Mouse (Mus musculus) CD4-positive, CD25-positive, alpha-beta regulatory T cell, adult 4 months (primary cell): Measurements from ENCODE around the gene Scrn3. TPM values are rescaled to one million over a fixed set of nuclear protein-coding genes. Genes with fewer than 3 reads are reported as not detected.

Source experiments
- ATAC-seq: one replicate; pipeline ENCODE4 v1.8.0; 2017
- polyA plus RNA-seq, 2 experiments: library from polyadenylated mRNA; unstranded; fragments of 100-300 nt; shearing (Covaris generic); gene quantifications; one replicate each; pipeline ENCODE4 v1.2.1; 2017

The Scrn3 gene
- polyA plus RNA-seq, 2 experiments from 2014 or later: 11.4 to 11.5 TPM

GRCm38 (mm10) chr2:73275261-73276040 lies 37.0 kb upstream of the Scrn3 start:
- no peak for ATAC-seq

- no peak for ATAC-seq
Observed at GRCm38 (mm10) chr2:73276141-73276571, 36.2 kb upstream of the Scrn3 start.

- ATAC-seq: no peak
Observed at GRCm38 (mm10) chr2:73277021-73277708, 35.2 kb upstream of the Scrn3 start.

DNA sequence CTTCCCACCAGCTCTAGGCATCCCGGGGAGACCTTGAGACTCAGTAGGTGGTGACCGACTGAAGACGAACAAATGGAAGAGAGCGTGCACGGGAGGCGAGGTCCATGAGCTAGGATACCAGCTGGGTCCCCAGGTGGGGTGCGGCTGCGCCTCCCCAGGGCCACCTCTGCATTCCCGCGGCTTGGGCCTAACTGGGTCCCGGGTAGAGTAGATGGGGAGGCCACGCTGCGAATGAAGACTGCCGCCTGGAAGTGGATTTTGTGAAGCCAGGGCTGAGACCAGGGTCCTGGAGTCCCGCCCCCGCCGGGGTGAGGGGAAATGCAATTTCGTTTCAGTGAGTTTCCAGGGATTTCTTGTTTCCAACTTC lies 34.7 kb upstream of the Scrn3 start:
- ATAC-seq: no peak

DNA sequence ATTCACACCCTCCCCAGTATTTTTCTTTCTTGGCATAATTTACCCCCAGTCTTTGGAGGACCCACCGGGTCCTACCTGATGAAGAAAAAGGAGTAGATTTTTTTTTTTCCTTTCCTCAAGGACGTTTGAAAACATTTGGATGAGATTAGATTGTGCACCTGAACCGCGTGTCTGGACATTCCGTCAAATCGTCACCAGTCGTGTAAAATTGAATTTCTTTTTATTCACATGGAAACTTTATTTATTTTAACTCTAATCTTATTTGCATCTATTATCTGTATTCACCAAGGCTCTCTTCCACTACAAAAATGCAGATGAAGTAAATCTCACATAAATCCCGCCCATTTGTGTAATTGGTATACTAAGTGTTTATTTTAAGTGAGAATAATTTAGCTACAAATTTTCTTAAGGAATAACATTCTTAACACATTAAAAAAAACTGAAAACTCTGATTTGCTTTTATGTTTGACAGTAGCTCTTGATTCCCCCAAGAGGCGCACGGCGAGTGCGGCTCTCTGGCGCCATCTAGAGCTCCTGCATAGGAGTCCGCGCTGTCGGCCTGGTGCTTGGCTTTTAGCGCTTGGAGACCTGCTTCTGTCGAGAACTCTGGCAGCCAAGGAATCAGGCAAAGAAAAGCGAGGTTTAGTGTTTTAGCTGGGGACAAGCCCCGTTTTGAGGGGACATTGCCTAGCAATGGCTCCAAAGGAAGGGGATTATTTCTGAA lies 34.1 kb upstream of the Scrn3 start:
- ATAC-seq: peak; percentile 74

GRCm38 (mm10) chr2:73278869-73279268 lies 33.5 kb upstream of the Scrn3 start:
- ATAC-seq: peak; percentile 6

GRCm38 (mm10) chr2:73279271-73280038 lies 32.9 kb upstream of the Scrn3 start:
- no peak for ATAC-seq

DNA sequence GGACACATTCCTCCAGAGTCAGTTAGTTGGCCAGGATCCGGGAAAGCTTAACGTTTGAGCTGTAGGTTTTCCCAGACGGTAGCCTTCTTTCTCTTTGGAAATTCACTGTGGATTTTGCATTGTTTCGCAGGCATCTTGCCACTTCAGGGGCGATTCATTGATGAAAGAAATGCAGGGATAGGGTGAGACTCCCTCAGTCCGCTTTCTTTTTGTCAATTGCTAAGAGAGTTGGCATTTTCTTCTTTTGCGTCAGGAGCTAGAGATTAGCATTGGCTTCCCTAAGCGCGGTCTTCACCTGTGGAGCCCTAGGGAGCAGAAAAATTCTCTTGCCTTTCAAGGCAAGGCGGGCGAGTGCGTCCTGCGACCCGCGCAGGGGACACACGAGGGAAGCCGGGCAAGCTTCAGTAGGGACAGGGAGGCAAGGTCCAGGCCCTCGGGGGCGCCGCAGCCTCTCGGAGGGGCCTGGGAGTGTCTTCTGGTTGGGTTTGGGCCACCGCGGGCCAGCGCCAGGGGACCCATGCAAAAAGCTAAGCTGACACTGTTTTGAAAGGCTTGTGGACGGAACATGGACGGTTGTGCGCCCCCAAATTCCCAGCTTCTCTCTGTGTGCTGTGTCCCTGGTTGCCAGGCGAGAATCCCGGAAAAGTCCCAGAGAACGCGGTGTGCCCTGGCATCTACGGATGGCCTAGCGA lies 31.9 kb upstream of the Scrn3 start:
- no peak for ATAC-seq

DNA sequence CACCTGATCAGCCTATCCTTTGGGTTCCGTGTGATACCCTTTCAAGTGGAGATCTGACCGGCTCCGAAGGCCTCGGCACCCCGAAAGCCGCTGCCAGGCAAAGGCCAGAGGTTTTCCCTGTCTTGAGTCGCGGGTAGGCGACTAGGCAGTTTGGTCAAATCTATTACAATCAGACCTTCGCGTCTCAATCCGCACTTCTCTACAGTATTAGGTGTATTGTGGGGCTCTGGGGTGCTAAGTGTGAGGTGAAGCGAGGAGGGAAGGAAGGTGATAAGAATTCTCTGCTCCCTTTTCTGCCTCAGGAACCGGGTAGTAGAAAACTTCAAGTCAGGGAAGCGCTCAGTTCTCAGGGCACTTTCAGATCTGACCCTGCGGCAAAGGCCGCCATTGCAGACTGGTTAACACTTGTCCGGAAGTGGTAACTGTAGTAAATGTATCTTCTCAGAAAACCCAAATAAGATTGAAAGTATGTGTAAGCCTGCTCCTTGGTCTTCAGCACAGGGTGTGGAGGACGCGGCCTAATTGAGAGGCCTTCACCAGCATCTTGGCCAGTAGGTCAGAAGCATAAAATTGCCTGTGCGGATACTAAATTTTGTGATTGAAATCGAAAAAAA lies 31.2 kb upstream of the Scrn3 start:
- peak; percentile 31 for ATAC-seq

DNA sequence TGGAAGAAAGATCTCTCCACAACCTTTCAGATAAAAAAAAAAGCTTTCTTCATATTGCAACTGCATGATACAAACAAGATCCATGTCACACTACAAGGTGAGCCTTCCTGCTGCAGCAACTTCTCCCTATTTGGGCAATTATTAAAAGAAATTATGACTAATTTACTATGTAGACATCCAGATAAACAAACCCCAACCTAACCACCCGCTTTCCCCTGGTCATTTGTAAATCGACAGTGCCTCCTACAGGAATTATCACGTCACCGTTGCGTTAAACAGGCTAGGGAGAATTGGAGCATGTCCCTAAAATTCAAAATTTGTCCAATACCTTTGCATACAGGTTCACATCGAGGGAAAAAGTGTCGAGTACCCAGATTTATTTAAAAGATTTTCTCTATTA lies 30.7 kb upstream of the Scrn3 start:
- no peak for ATAC-seq

- peak; percentile 48 for ATAC-seq
Observed at GRCm38 (mm10) chr2:73285630-73286029, 26.8 kb upstream of the Scrn3 start.

- ATAC-seq: no peak
Observed at GRCm38 (mm10) chr2:73291130-73291529, 21.3 kb upstream of the Scrn3 start.

- no peak for ATAC-seq
Observed at GRCm38 (mm10) chr2:73295023-73295422, 17.4 kb upstream of the Scrn3 start.

DNA sequence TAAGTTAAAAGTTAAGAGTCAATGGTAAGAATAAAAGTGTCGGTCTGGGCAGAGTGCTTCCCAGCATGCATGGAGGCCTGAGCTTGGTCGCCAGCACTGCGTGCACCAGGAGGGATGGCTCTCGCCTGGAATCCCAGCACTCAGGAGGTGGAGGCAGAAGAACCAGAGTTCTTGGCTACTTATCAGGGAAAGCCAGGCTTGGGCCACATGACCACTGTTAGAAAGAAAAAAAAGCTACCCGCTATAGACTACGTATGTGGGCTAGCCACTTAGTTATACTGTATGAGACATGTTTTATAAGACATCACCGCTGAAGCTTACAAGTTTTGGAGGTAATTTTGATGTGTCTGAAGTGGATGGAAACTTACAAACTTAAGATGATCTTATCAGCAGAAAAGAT lies 14.2 kb upstream of the Scrn3 start:
- ATAC-seq: peak; percentile 32

DNA sequence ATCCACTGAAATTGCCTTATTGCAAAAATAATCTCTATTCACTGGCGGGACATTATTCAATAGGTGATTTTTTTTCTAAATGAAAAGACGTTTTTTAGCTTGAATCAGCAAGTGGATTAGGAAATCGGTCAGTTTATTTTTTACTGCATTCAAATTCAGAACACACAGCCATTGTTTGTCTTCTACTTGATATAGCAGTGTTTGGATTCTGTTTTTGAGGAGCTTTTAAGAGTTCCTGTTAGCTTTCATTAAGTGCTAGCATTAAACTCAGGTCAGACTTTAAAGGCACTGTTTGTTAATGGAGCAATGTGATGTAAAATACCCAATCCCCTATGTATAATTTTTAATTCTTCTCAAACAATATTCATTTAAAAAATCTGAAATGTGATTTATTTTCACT lies 13.6 kb upstream of the Scrn3 start:
- ATAC-seq: no peak

DNA sequence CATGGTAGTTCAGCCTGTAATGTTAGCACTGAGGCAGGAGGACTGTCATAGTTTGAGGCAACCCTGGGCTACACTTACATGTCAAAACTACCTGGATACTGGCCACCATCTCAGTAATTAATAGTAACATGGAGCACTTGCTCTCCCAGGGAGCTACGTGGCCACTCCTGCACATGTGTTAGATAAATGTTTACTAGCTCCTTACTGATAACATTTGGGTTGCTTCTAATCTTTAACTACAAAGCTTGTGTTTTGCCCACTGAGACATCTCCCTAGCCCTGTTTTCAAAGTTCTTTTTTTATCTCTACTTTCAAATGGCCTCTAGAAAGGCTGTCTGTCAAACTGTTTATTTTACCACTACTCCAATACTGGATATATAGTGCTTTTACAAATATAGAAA lies 10.4 kb upstream of the Scrn3 start:
- no peak for ATAC-seq

GRCm38 (mm10) chr2:73302722-73303121 lies 9.7 kb upstream of the Scrn3 start:
- no peak for ATAC-seq

- ATAC-seq: no peak
Observed at GRCm38 (mm10) chr2:73304506-73304905, 7.9 kb upstream of the Scrn3 start.

- no peak for ATAC-seq
Observed at GRCm38 (mm10) chr2:73306006-73306405, 6.4 kb upstream of the Scrn3 start.

GRCm38 (mm10) chr2:73313117-73313501 lies 708 bp downstream of the Scrn3 start:
- ATAC-seq: peak; percentile 34

DNA sequence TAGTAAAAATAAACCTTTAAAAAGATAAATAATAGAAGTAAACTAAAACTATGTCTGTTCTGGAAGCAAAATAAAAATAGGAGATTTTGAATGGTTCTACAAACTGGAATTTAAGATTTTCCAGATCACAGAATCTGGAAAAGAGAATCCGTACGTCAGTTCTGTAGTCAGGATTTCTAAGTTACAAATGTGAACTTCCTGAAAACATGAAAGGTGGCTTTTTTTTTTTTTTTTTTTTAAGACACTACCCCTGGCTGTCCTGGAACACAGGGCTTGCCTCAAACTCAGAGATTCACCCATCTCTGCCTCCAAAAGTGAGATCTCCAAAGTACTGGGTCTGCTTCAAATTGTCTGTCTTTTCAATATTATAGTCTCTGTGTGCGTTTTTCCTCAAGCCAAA lies 1.9 kb downstream of the Scrn3 start:
- no peak for ATAC-seq

DNA sequence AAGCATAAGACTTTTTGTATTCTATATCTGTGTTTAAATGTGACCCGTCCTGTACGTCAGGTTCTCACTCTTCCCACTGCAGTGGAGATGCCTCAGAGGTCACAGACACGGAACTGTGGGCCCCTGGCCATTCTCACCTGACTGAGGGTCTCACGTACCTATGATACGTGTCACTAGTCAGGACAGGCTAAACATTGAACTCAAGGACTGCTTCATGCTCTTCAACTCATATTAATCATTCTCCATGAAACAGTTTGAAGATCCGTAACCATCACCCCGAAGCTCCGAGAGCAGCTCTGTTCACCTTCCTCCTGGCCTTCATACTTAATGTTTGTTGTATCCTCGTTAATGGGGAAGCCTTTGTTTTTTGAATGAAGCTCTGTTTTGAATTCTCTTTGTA lies 5.0 kb downstream of the Scrn3 start:
- ATAC-seq: no peak
